Mouse (Mus musculus) megakaryocyte, embryonic 14.5 days (primary cell): ENCODE measurements around the gene Fam81a.

Source experiments
- FLI1 ChIP-seq: IDR thresholded peaks from 2 replicates; pipeline ENCODE4 v1.6.1; 2012; ENCODE audit warnings: low read length, inconsistent platforms, mixed read lengths
- GATA1 ChIP-seq: IDR thresholded peaks from 3 replicates; pipeline ENCODE4 v1.6.1; 2012; ENCODE audit warnings: mixed read lengths, low read length, inconsistent platforms, borderline replicate concordance

GRCm38 (mm10) chr9:70062012-70062411 lies 80.3 kb downstream of the Fam81a start:
- no peak for TF ChIP-seq GATA1
- no peak for TF ChIP-seq FLI1
